Mouse (Mus musculus): ENCODE measurements at regions not wholly inside any gene's neighbourhood (a gene's known extent, or its start where the extent isn't known, plus 50 kb on each side); places are given as distances from the start of the nearest gene placed in this dataset.
A peak's percentile ranks its signal among the peaks of the same experiment; 100 is the strongest.

GRCm38 (mm10) chr4:54430789-54431188 lies 514.1 kb upstream of the Zfp462 start:
- no peak for DNase-seq (ENCODE audit: low spot score)

- DNase-seq (ENCODE audit: low spot score), result no peak
Measured at GRCm38 (mm10) chr4:54460596-54460995, 484.3 kb upstream of the Zfp462 start.

GRCm38 (mm10) chr4:54469176-54469575 lies 475.7 kb upstream of the Zfp462 start:
- peak; percentile 19 for DNase-seq (ENCODE audit: low spot score)

- peak; percentile 75 for DNase-seq (ENCODE audit: low spot score)
Measured at GRCm38 (mm10) chr4:54470022-54471008, 474.5 kb upstream of the Zfp462 start.

GRCm38 (mm10) chr4:54471009-54471408 lies 473.8 kb upstream of the Zfp462 start:
- DNase-seq (ENCODE audit: low spot score), result peak; percentile 58

GRCm38 (mm10) chr4:54481766-54482165 lies 463.1 kb upstream of the Zfp462 start:
- DNase-seq (ENCODE audit: low spot score), result no peak

GRCm38 (mm10) chr4:54493074-54493473 lies 451.8 kb upstream of the Zfp462 start:
- DNase-seq (ENCODE audit: low spot score), result no peak

- DNase-seq (ENCODE audit: low spot score), result no peak
Measured at GRCm38 (mm10) chr4:54497312-54497994, 447.4 kb upstream of the Zfp462 start.

GRCm38 (mm10) chr4:54515934-54516333 lies 428.9 kb upstream of the Zfp462 start:
- DNase-seq (ENCODE audit: low spot score), result no peak

- DNase-seq (ENCODE audit: low spot score), result no peak
Measured at GRCm38 (mm10) chr4:54523283-54523682, 421.6 kb upstream of the Zfp462 start.

- DNase-seq (ENCODE audit: low spot score), result peak; percentile 75
Measured at GRCm38 (mm10) chr4:54526003-54526586, 418.8 kb upstream of the Zfp462 start.

GRCm38 (mm10) chr4:54527660-54528059 lies 417.2 kb upstream of the Zfp462 start:
- no peak for DNase-seq (ENCODE audit: low spot score)

GRCm38 (mm10) chr4:54531739-54532138 lies 413.1 kb upstream of the Zfp462 start:
- DNase-seq (ENCODE audit: low spot score), result no peak

GRCm38 (mm10) chr4:54533846-54534245 lies 411.0 kb upstream of the Zfp462 start:
- peak; percentile 61 for DNase-seq (ENCODE audit: low spot score)

- no peak for DNase-seq (ENCODE audit: low spot score)
Measured at GRCm38 (mm10) chr4:54552864-54553618, 391.8 kb upstream of the Zfp462 start.

- peak; percentile 7 for DNase-seq (ENCODE audit: low spot score)
Measured at GRCm38 (mm10) chr4:54563075-54563474, 381.8 kb upstream of the Zfp462 start.

GRCm38 (mm10) chr4:54573185-54573584 lies 371.7 kb upstream of the Zfp462 start:
- no peak for DNase-seq (ENCODE audit: low spot score)

GRCm38 (mm10) chr4:54587197-54587596 lies 357.7 kb upstream of the Zfp462 start:
- no peak for DNase-seq (ENCODE audit: low spot score)

GRCm38 (mm10) chr4:54588704-54589103 lies 356.1 kb upstream of the Zfp462 start:
- no peak for DNase-seq (ENCODE audit: low spot score)

GRCm38 (mm10) chr4:54601671-54602512 lies 343.0 kb upstream of the Zfp462 start:
- peak; percentile 84 for DNase-seq (ENCODE audit: low spot score)

Data from embryo, embryonic 10.5 days (tissue).